Mouse (Mus musculus) CH12.LX (cell line): Measurements from ENCODE around the gene Cacna2d2.

Experiments used
- BHLHE40 ChIP-seq: IDR thresholded peaks from 2 replicates; pipeline ENCODE4 v1.6.1; 2011; ENCODE audit warnings: mild to moderate bottlenecking, low read depth, low read length, improper control_type of control experiment
- CHD2 ChIP-seq: IDR thresholded peaks from 2 replicates; pipeline ENCODE4 v1.6.1; 2011; ENCODE audit warnings: low read length, improper control_type of control experiment
- CTCF ChIP-seq, 2 experiments: IDR thresholded peaks in 1 of 2; conservative IDR thresholded peaks in 1 of 2; 2 replicates each; pipeline ENCODE4 v1.5.1; 2011 to 2012; ENCODE audit warnings: low read depth in 2 of 2, low read length in 2 of 2, improper control_type of control experiment in 1 of 2, inconsistent platforms in 1 of 2, mild to moderate bottlenecking in 1 of 2, moderate library complexity in 1 of 2
- E2F4 ChIP-seq: IDR thresholded peaks from 2 replicates; pipeline ENCODE4 v1.6.1; 2011; ENCODE audit warnings: low read depth, low read length, improper control_type of control experiment; ENCODE audit not compliant: insufficient replicate concordance
- MAX ChIP-seq: IDR thresholded peaks from 2 replicates; pipeline ENCODE4 v1.6.1; 2011; ENCODE audit warnings: low read length, improper control_type of control experiment
- POLR2A ChIP-seq: IDR thresholded peaks from 2 replicates; pipeline ENCODE4 v1.6.1; 2011; ENCODE audit warnings: low read depth, mild to moderate bottlenecking, improper control_type of control experiment, low read length
- RAD21 ChIP-seq: IDR thresholded peaks from 2 replicates; pipeline ENCODE4 v1.6.1; 2011; ENCODE audit warnings: low read depth, mild to moderate bottlenecking, low read length, improper control_type of control experiment, moderate library complexity
- SMC3 ChIP-seq: IDR thresholded peaks from 2 replicates; pipeline ENCODE4 v1.6.1; 2011; ENCODE audit warnings: low read depth, low read length, improper control_type of control experiment
- USF1 ChIP-seq: IDR thresholded peaks from 2 replicates; pipeline ENCODE4 v1.6.1; 2014; ENCODE audit warnings: low read depth, mild to moderate bottlenecking, inconsistent platforms, low read length, improper control_type of control experiment
- USF2 ChIP-seq: conservative IDR thresholded peaks from 2 replicates; pipeline ENCODE4 v1.6.1; 2011; ENCODE audit warnings: low read depth, low read length, improper control_type of control experiment
- ZMIZ1 ChIP-seq: IDR thresholded peaks from 2 replicates; pipeline ENCODE4 v1.6.1; 2012; ENCODE audit warnings: low read depth, mild to moderate bottlenecking, inconsistent platforms, low read length, improper control_type of control experiment
- ZNF384 ChIP-seq: IDR thresholded peaks from 2 replicates; pipeline ENCODE4 v1.6.1; 2012; ENCODE audit warnings: low read depth, low read length, improper control_type of control experiment, inconsistent platforms

DNA sequence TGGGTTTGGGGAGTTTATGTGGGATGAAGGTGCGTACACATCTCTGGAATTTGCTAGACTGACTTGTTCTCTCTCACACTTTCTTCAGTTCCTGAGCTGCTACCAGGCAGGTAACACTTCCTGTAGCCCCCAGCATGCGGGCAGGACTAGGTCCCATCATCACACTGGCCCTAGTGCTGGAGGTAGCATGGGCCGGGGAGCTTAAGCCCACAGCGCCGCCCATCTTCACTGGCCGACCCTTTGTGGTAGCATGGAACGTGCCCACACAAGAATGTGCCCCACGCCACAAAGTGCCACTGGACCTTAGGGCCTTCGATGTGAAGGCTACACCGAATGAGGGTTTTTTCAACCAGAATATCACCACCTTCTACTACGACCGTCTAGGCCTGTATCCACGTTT lies 170.6 kb downstream of the Cacna2d2 start:
- no peak for TF ChIP-seq ZNF384
- no peak for TF ChIP-seq MAX
- TF ChIP-seq USF1 = no peak
- TF ChIP-seq RAD21 = no peak
- TF ChIP-seq CHD2 = no peak
- no peak for TF ChIP-seq CTCF (conservative IDR thresholded peaks at IDR 0.05 in 1 of 2, IDR thresholded peaks at IDR 0.05 in 1 of 2; ENCODE audit: low read depth in 2 of 2, low read length in 2 of 2)
- TF ChIP-seq USF2 = no peak
- no peak for TF ChIP-seq POLR2A
- no peak for TF ChIP-seq ZMIZ1
- TF ChIP-seq E2F4 = no peak
- no peak for TF ChIP-seq SMC3
- no peak for TF ChIP-seq BHLHE40
